Mouse (Mus musculus) ES-E14 (cell line): ENCODE results near the gene Hist1h2bc. TPM values are rescaled to one million over a fixed set of nuclear protein-coding genes. Genes with fewer than 3 reads are reported as not detected.

Source experiments
- DNase-seq: peaks from one replicate; pipeline ENCODE4 v3.0.0-alpha.2; 2013; ENCODE audit warnings: low read depth, low spot score
- H3K27ac ChIP-seq: 2 replicates; pipeline ENCODE4 v1.5.1; 2012; ENCODE audit warnings: low read depth, mild to moderate bottlenecking, low read length, moderate library complexity, mixed read lengths; ENCODE audit not compliant: poor library complexity, insufficient read depth, severe bottlenecking
- H3K36me3 ChIP-seq: 2 replicates; pipeline ENCODE4 v1.6.1; 2012; ENCODE audit warnings: mild to moderate bottlenecking, low read length, moderate library complexity, mixed read lengths; ENCODE audit not compliant: control insufficient read depth, poor library complexity, insufficient read depth, severe bottlenecking
- H3K4me1 ChIP-seq, 2 experiments: fragments of 150-350 bp in 1 of 2; sonication (generic) in 1 of 2; 2 replicates each; pipeline ENCODE4 v1.6.1; 2012; ENCODE audit warnings: low read length in 2 of 2, mild to moderate bottlenecking in 1 of 2, mixed read lengths in 1 of 2; ENCODE audit not compliant: control insufficient read depth in 2 of 2, insufficient read depth in 2 of 2, poor library complexity in 1 of 2
- H3K4me3 ChIP-seq, 2 experiments: fragments of 150-350 bp in 1 of 2; sonication (generic) in 1 of 2; 2 replicates each; pipeline ENCODE4 v1.5.1; 2012; ENCODE audit warnings: low read length in 2 of 2, low read depth in 1 of 2, mild to moderate bottlenecking in 1 of 2, mixed read lengths in 1 of 2; ENCODE audit not compliant: insufficient read depth in 1 of 2, poor library complexity in 1 of 2, severe bottlenecking in 1 of 2
- H3K9ac ChIP-seq: 2 replicates; pipeline ENCODE4 v1.6.1; 2012; ENCODE audit warnings: low read depth, mild to moderate bottlenecking, low read length, mixed read lengths; ENCODE audit not compliant: poor library complexity, insufficient read depth, severe bottlenecking
- H3K9me3 ChIP-seq: fragments of 150-350 bp; sonication (generic); 2 replicates; pipeline ENCODE4 v1.6.1; 2012; ENCODE audit warnings: low read depth, mild to moderate bottlenecking, low read length; ENCODE audit not compliant: control insufficient read depth, insufficient read depth
- CHD2 ChIP-seq: IDR thresholded peaks from 2 replicates; pipeline ENCODE4 v1.6.1; 2014; ENCODE audit warnings: mild to moderate bottlenecking, low read depth, low read length, inconsistent platforms
- HCFC1 ChIP-seq: IDR thresholded peaks from 2 replicates; pipeline ENCODE4 v1.6.1; 2012; ENCODE audit warnings: low read length, inconsistent platforms, borderline replicate concordance; ENCODE audit not compliant: insufficient read depth
- MAFK ChIP-seq: IDR thresholded peaks from 2 replicates; pipeline ENCODE4 v1.6.1; 2014; ENCODE audit warnings: mild to moderate bottlenecking, low read depth, low read length, inconsistent platforms; ENCODE audit not compliant: insufficient read depth
- ZC3H11A ChIP-seq: IDR thresholded peaks from 2 replicates; pipeline ENCODE4 v1.6.1; 2012; ENCODE audit warnings: low read depth, mild to moderate bottlenecking, inconsistent platforms, low read length, borderline replicate concordance
- ZNF384 ChIP-seq: IDR thresholded peaks from 2 replicates; pipeline ENCODE4 v1.6.1; 2012; ENCODE audit warnings: low read depth, low read length, inconsistent platforms
- in situ Hi-C, 2 experiments: fragments of 600-800 bp; cut with MboI; formaldehyde crosslinking; loops; one replicate each; pipeline ENCODE4 v1.15.1; 2025; ENCODE audit warnings: low sequenced_read_pairs in 2 of 2, inconsistent platforms in 1 of 2; ENCODE audit not compliant: unreplicated experiment in 2 of 2
- total RNA-seq: library from RNA; depleted of rRNA; stranded (reverse); fragments of 300-350 nt; gene quantifications from 2 replicates; pipeline ENCODE4 v1.2.3, GENCODE M21; 2012

Gene Hist1h2bc
- total RNA-seq, 1 experiment = 545 TPM

GRCm38 (mm10) chr13:23706771-23707170 is 22.8 kb downstream of the Hist1h2bc start:
- TF ChIP-seq MAFK = no peak
- no peak for TF ChIP-seq HCFC1
- TF ChIP-seq ZNF384 = no peak
- no peak for TF ChIP-seq CHD2
- no peak for TF ChIP-seq ZC3H11A
- DNase-seq = no peak

GRCm38 (mm10) chr13:23708041-23708440 is 24.0 kb downstream of the Hist1h2bc start:
- no peak for DNase-seq
- Histone ChIP-seq H3K27ac (no peak overlapping the region), H3K9ac (no peak overlapping the region), H3K4me1 (peaks cover 4 to 5% of the 10 kb centered on the region in 2 experiments; a peak in 2 of 4 replicates), H3K36me3 (no peaks in the 10 kb centered on the region), H3K4me3 (no peak overlapping the region), H3K9me3 (no peaks in the 10 kb centered on the region)
- in situ Hi-C loops = no loop called here
- no peak for TF ChIP-seq ZC3H11A
- no peak for TF ChIP-seq ZNF384
- TF ChIP-seq CHD2 = no peak
- no peak for TF ChIP-seq MAFK
- no peak for TF ChIP-seq HCFC1

More at GRCm38 (mm10) chr13:23706771-23707170, 22.8 kb downstream of the Hist1h2bc start:
- peaks cover 4 to 5% of the 10 kb centered on the region in 2 experiments; a peak in 2 of 4 replicates for H3K4me1 ChIP-seq
- no peak overlapping the region for H3K9ac ChIP-seq
- H3K4me3 ChIP-seq = no peak overlapping the region
- H3K27ac ChIP-seq = no peak overlapping the region
- H3K9me3 ChIP-seq = no peaks in the 10 kb centered on the region
- H3K36me3 ChIP-seq = no peaks in the 10 kb centered on the region
- in situ Hi-C loops = no loop called here

- H3K4me3 ChIP-seq = no peak overlapping the region
- no peak overlapping the region for H3K9ac ChIP-seq
- DNase-seq = no peak
- H3K36me3 ChIP-seq = no peaks in the 10 kb centered on the region
- no peak for TF ChIP-seq HCFC1
- no peak for TF ChIP-seq CHD2
- no peak for TF ChIP-seq MAFK
- TF ChIP-seq ZNF384 = no peak
- no peak for TF ChIP-seq ZC3H11A
- H3K4me1 ChIP-seq = peaks cover 4 to 5% of the 10 kb centered on the region in 2 experiments; a peak in 2 of 4 replicates
- H3K9me3 ChIP-seq = no peaks in the 10 kb centered on the region
- in situ Hi-C loops = no loop called here
- H3K27ac ChIP-seq = no peak overlapping the region
Measured at GRCm38 (mm10) chr13:23708654-23709053, 24.7 kb downstream of the Hist1h2bc start.

- Histone ChIP-seq H3K36me3 (no peaks in the 10 kb centered on the region), H3K9me3 (no peaks in the 10 kb centered on the region), H3K4me3 (peak overlapping the region in 1 of 2 experiments; percentile 13; a peak in 1 of 4 replicates), H3K27ac (no peak overlapping the region), H3K9ac (peak overlapping the region; percentile 19; the same call in 1 of the 2 replicates), H3K4me1 (peaks cover 4 to 5% of the 10 kb centered on the region in 2 experiments; a peak in 2 of 4 replicates)
- TF ChIP-seq CHD2 = no peak
- TF ChIP-seq HCFC1 = no peak
- no peak for TF ChIP-seq ZNF384
- TF ChIP-seq MAFK = no peak
- TF ChIP-seq ZC3H11A = no peak
- in situ Hi-C loops = no loop called here
- DNase-seq = no peak
Measured at GRCm38 (mm10) chr13:23709714-23710373, 25.8 kb downstream of the Hist1h2bc start.
